Mouse (Mus musculus) myocyte (in vitro differentiated cells): ENCODE results near the gene Msrb1.

Experiments
- CEBPB ChIP-seq: IDR thresholded peaks from 2 replicates; pipeline ENCODE4 v1.6.1; 2011; ENCODE audit warnings: mild to moderate bottlenecking, moderate library complexity; ENCODE audit not compliant: poor library complexity, insufficient read depth, severe bottlenecking
- E2F4 ChIP-seq: IDR thresholded peaks from one replicate; pipeline ENCODE4 v1.6.1; 2011; ENCODE audit warnings: mild to moderate bottlenecking, control low read depth, moderate library complexity; ENCODE audit not compliant: insufficient read depth
- MAX ChIP-seq: IDR thresholded peaks from one replicate; pipeline ENCODE4 v1.6.1; 2011; ENCODE audit warnings: low read depth, mild to moderate bottlenecking, control low read depth
- MYOD1 ChIP-seq, 3 experiments: IDR thresholded peaks; one replicate each; pipeline ENCODE4 v1.6.1; 2011; ENCODE audit warnings: control low read depth in 2 of 3, low read depth in 2 of 3, mild to moderate bottlenecking in 2 of 3, moderate library complexity in 1 of 3; ENCODE audit not compliant: insufficient read length in 2 of 3, control insufficient read depth in 1 of 3
- MYOG ChIP-seq, 3 experiments: IDR thresholded peaks; one replicate each; pipeline ENCODE4 v1.6.1; 2011; ENCODE audit warnings: control low read depth in 2 of 3, low read depth in 2 of 3, mild to moderate bottlenecking in 2 of 3; ENCODE audit not compliant: insufficient read length in 2 of 3, control insufficient read depth in 1 of 3, insufficient read depth in 1 of 3
- POLR2A ChIP-seq: IDR thresholded peaks from one replicate; pipeline ENCODE4 v1.6.1; 2011; ENCODE audit warnings: low read depth, mild to moderate bottlenecking, control low read depth, moderate library complexity; ENCODE audit not compliant: insufficient read length
- REST ChIP-seq: IDR thresholded peaks from one replicate; pipeline ENCODE4 v1.6.1; 2011; ENCODE audit warnings: mild to moderate bottlenecking, control low read depth, moderate library complexity; ENCODE audit not compliant: insufficient read depth, insufficient read length
- SRF ChIP-seq: IDR thresholded peaks from one replicate; pipeline ENCODE4 v1.6.1; 2011; ENCODE audit warnings: low read depth; ENCODE audit not compliant: control insufficient read depth, insufficient read length
- TCF12 ChIP-seq: IDR thresholded peaks from one replicate; pipeline ENCODE4 v1.6.1; 2011; ENCODE audit warnings: mild to moderate bottlenecking, control low read depth; ENCODE audit not compliant: poor library complexity, insufficient read depth, severe bottlenecking
- TCF3 ChIP-seq: IDR thresholded peaks from one replicate; pipeline ENCODE4 v1.6.1; 2011; ENCODE audit warnings: low read depth, control low read depth; ENCODE audit not compliant: insufficient read length
- USF1 ChIP-seq: IDR thresholded peaks from one replicate; pipeline ENCODE4 v1.6.1; 2011; ENCODE audit warnings: low read depth, mild to moderate bottlenecking, control low read depth, moderate library complexity

- no peak for TF ChIP-seq TCF12
- no peak for TF ChIP-seq USF1
- peak; percentile 91 for TF ChIP-seq POLR2A
- no peak for TF ChIP-seq CEBPB
- TF ChIP-seq MYOD1 (IDR thresholded peaks at IDR 0.05; ENCODE audit: control insufficient read depth in 1 of 3, insufficient read length in 2 of 3, low read depth in 2 of 3) = peak in 1 of 3 experiments; percentile 51
- TF ChIP-seq MAX = no peak
- no peak for TF ChIP-seq E2F4
- no peak for TF ChIP-seq MYOG (IDR thresholded peaks at IDR 0.05; ENCODE audit: control insufficient read depth in 1 of 3, insufficient read depth in 1 of 3, insufficient read length in 2 of 3, low read depth in 2 of 3)
- TF ChIP-seq REST = no peak
- TF ChIP-seq SRF = no peak
- TF ChIP-seq TCF3 = no peak
Measured at GRCm38 (mm10) chr17:24696011-24696697, 40.3 kb upstream of the Msrb1 start, which contains the start of the genes Gfer and Noxo1.
